Comparison of ENCODE assay signal across 18 mouse cellular contexts in genomic region chr17:69277362-69277761, GRCm38 (mm10).
DNase-seq lines count a peak whose midpoint lies in the region; ATAC-seq and TF ChIP-seq lines count a peak whose summit lies in the region.
"Had no signal": no experiment of that assay in that cellular context is flagged by ENCODE, and none has a peak within 500 bp of the region (broad histone marks: within the 10 kb centered on the region; RNA-seq: fewer than 3 reads in every experiment).

No protein-coding gene starts in this region.

- H3K27ac ChIP-seq in cerebellum, adult 2 months (ENCODE audit: insufficient read depth, low read length) = no peak overlapping the region
- no peak overlapping the region for H3K27ac ChIP-seq in hindbrain, embryonic 11.5 days (ENCODE audit: low read depth, low read length)
- no peak overlapping the region for H3K27ac ChIP-seq in hindbrain, embryonic 13.5 days
- no peak overlapping the region for H3K27ac ChIP-seq in embryonic facial prominence, embryonic 10.5 days (replicated peaks)
- H3K27ac ChIP-seq in kidney, embryonic 14.5 days (ENCODE audit: low read depth, low read length) = no peak overlapping the region
- H3K27ac ChIP-seq: forebrain, embryonic 12.5 days; heart, embryonic 15.5 days; hindbrain, embryonic 15.5 days; liver, embryonic 14.5 days; lung, embryonic 15.5 days had no signal

- H3K4me2 ChIP-seq in hindbrain, embryonic 11.5 days (replicated peaks; ENCODE audit: low read depth, low read length) = no peak overlapping the region
- H3K4me2 ChIP-seq in hindbrain, embryonic 13.5 days = no peak overlapping the region
- no peak overlapping the region for H3K4me2 ChIP-seq in kidney, embryonic 14.5 days (replicated peaks; ENCODE audit: low read depth, low read length)
- H3K4me2 ChIP-seq: forebrain, embryonic 12.5 days; heart, embryonic 15.5 days; hindbrain, embryonic 15.5 days; lung, embryonic 15.5 days; midbrain, embryonic 11.5 days had no signal

- H3K36me3 ChIP-seq in hindbrain, embryonic 11.5 days (ENCODE audit: control insufficient read depth, insufficient read depth, low read length) = no peaks in the 10 kb centered on the region
- H3K36me3 ChIP-seq in hindbrain, embryonic 13.5 days = peaks cover 11% of the 10 kb centered on the region
- peaks cover 26% of the 10 kb centered on the region; the same call in 1 of the 2 replicates for H3K36me3 ChIP-seq in embryonic facial prominence, embryonic 10.5 days (replicated peaks)
- no peaks in the 10 kb centered on the region for H3K36me3 ChIP-seq in kidney, embryonic 14.5 days (ENCODE audit: control insufficient read depth, insufficient read depth, low read length)
- H3K36me3 ChIP-seq: lung, embryonic 15.5 days had no signal

- no peaks in the 10 kb centered on the region for H3K4me1 ChIP-seq in cerebellum, adult 2 months (ENCODE audit: control insufficient read depth, insufficient read depth, low read length)
- no peaks in the 10 kb centered on the region for H3K4me1 ChIP-seq in hindbrain, embryonic 11.5 days (replicated peaks; ENCODE audit: control insufficient read depth, insufficient read depth, low read length)
- H3K4me1 ChIP-seq in hindbrain, embryonic 13.5 days (replicated peaks) = peaks cover 6% of the 10 kb centered on the region; the same call in 1 of the 2 replicates
- peaks cover 8% of the 10 kb centered on the region for H3K4me1 ChIP-seq in embryonic facial prominence, embryonic 10.5 days
- no peaks in the 10 kb centered on the region for H3K4me1 ChIP-seq in kidney, embryonic 14.5 days (ENCODE audit: control insufficient read depth, insufficient read depth, low read length)
- H3K4me1 ChIP-seq: hindbrain, embryonic 15.5 days; lung, embryonic 15.5 days had no signal

- DNase-seq in cerebellum, adult 2 months = peak; percentile 32 to 55
- DNase-seq in cerebellum, postnatal 10 days = no peak
- peak; percentile 42 for DNase-seq in hindbrain, embryonic 11.5 days (ENCODE audit: low spot score)
- peak; percentile 22 for DNase-seq in embryonic facial prominence, embryonic 10.5 days (ENCODE audit: low spot score)
- DNase-seq in retina, postnatal 1 day = peak; percentile 8
- DNase-seq in thymus, postnatal 25 days = no peak
- DNase-seq: adrenal gland, adult 8-10 months; cerebellum, adult 9-10 months; lung, postnatal 4 days had no signal

- H3K9me3 ChIP-seq in hindbrain, embryonic 11.5 days (ENCODE audit: control insufficient read depth, low read length) = no peaks in the 10 kb centered on the region
- peaks cover 3% of the 10 kb centered on the region; the same call in 1 of the 2 replicates for H3K9me3 ChIP-seq in hindbrain, embryonic 13.5 days
- no peaks in the 10 kb centered on the region for H3K9me3 ChIP-seq in embryonic facial prominence, embryonic 10.5 days
- no peaks in the 10 kb centered on the region for H3K9me3 ChIP-seq in kidney, embryonic 14.5 days (ENCODE audit: control insufficient read depth, low read length)
- H3K9me3 ChIP-seq: forebrain, embryonic 12.5 days; heart, embryonic 15.5 days; hindbrain, embryonic 15.5 days; lung, embryonic 15.5 days had no signal

- TF ChIP-seq CTCF in cerebellum, adult 2 months (IDR thresholded peaks at IDR 0.05; ENCODE audit: borderline replicate concordance, insufficient read depth, low read depth, low read length) = no peak

- no peak overlapping the region for H3K9ac ChIP-seq in hindbrain, embryonic 11.5 days (ENCODE audit: low read depth, low read length)
- H3K9ac ChIP-seq in hindbrain, embryonic 13.5 days = no peak overlapping the region
- H3K9ac ChIP-seq in kidney, embryonic 14.5 days (ENCODE audit: low read depth, low read length) = no peak overlapping the region
- H3K9ac ChIP-seq: forebrain, embryonic 12.5 days; heart, embryonic 15.5 days; hindbrain, embryonic 15.5 days; liver, embryonic 14.5 days; lung, embryonic 15.5 days had no signal

- H3K27me3 ChIP-seq in cerebellum, adult 2 months (ENCODE audit: control insufficient read depth, insufficient read depth, low read length) = no peaks in the 10 kb centered on the region
- no peaks in the 10 kb centered on the region for H3K27me3 ChIP-seq in hindbrain, embryonic 11.5 days (ENCODE audit: control insufficient read depth, insufficient read depth, low read length)
- H3K27me3 ChIP-seq in hindbrain, embryonic 13.5 days = no peaks in the 10 kb centered on the region
- no peaks in the 10 kb centered on the region for H3K27me3 ChIP-seq in embryonic facial prominence, embryonic 10.5 days (replicated peaks; ENCODE audit: low read depth, poor library complexity, severe bottlenecking)
- H3K27me3 ChIP-seq in kidney, embryonic 14.5 days (ENCODE audit: control insufficient read depth, insufficient read depth, low read length) = no peaks in the 10 kb centered on the region
- H3K27me3 ChIP-seq: forebrain, embryonic 12.5 days; heart, embryonic 15.5 days; hindbrain, embryonic 15.5 days; lung, embryonic 15.5 days had no signal

- 13% methylated on average over 5 of the region's 5 CpGs for WGBS in cerebellum, adult 2 months
- 15% methylated on average over 5 of the region's 5 CpGs for WGBS in hindbrain, embryonic 11.5 days
- 9% methylated on average over 5 of the region's 5 CpGs for WGBS in hindbrain, embryonic 13.5 days
- 18% methylated on average over 5 of the region's 5 CpGs for WGBS in embryonic facial prominence, embryonic 10.5 days
- WGBS in kidney, embryonic 14.5 days = 36% methylated on average over 5 of the region's 5 CpGs

- no peak for TF ChIP-seq POLR2A in cerebellum, adult 2 months (IDR thresholded peaks at IDR 0.05; ENCODE audit: borderline replicate concordance, insufficient read depth, low read length)

- no peak overlapping the region for H3K4me3 ChIP-seq in cerebellum, adult 2 months (replicated peaks; ENCODE audit: insufficient read depth, low read depth, low read length)
- no peak overlapping the region for H3K4me3 ChIP-seq in hindbrain, embryonic 11.5 days (ENCODE audit: low read depth, low read length)
- no peak overlapping the region for H3K4me3 ChIP-seq in hindbrain, embryonic 13.5 days
- no peak overlapping the region for H3K4me3 ChIP-seq in embryonic facial prominence, embryonic 10.5 days
- no peak overlapping the region for H3K4me3 ChIP-seq in kidney, embryonic 14.5 days (ENCODE audit: low read length)
- H3K4me3 ChIP-seq: forebrain, embryonic 12.5 days; heart, embryonic 15.5 days; hindbrain, embryonic 15.5 days; lung, embryonic 15.5 days had no signal

- no peak for ATAC-seq in hindbrain, embryonic 11.5 days (ENCODE audit: low FRiP score)
- ATAC-seq in hindbrain, embryonic 13.5 days (ENCODE audit: low FRiP score) = no peak
- ATAC-seq in kidney, embryonic 14.5 days (ENCODE audit: low FRiP score, low TSS enrichment) = no peak
- ATAC-seq: intestine, embryonic 16.5 days had no signal

Comparison
In these comparisons a context has a peak if more than half of its experiments do, and no peak if none do; other contexts are left out.
1. DNase-seq: peak in cerebellum, adult 2 months (2 of 2), hindbrain, embryonic 11.5 days (single experiment), embryonic facial prominence, embryonic 10.5 days (single experiment) and retina, postnatal 1 day (single experiment); none in cerebellum, postnatal 10 days (0 of 2) and thymus, postnatal 25 days (single experiment).